Mouse (Mus musculus) ES-E14 (cell line): ENCODE data around the gene Fam186b.

Source experiments
- CHD2 ChIP-seq: IDR thresholded peaks from 2 replicates; pipeline ENCODE4 v1.6.1; 2014; ENCODE audit warnings: mild to moderate bottlenecking, low read depth, low read length, inconsistent platforms
- HCFC1 ChIP-seq: IDR thresholded peaks from 2 replicates; pipeline ENCODE4 v1.6.1; 2012; ENCODE audit warnings: low read length, inconsistent platforms, borderline replicate concordance; ENCODE audit not compliant: insufficient read depth
- MAFK ChIP-seq: IDR thresholded peaks from 2 replicates; pipeline ENCODE4 v1.6.1; 2014; ENCODE audit warnings: mild to moderate bottlenecking, low read depth, low read length, inconsistent platforms; ENCODE audit not compliant: insufficient read depth
- ZC3H11A ChIP-seq: IDR thresholded peaks from 2 replicates; pipeline ENCODE4 v1.6.1; 2012; ENCODE audit warnings: low read depth, mild to moderate bottlenecking, inconsistent platforms, low read length, borderline replicate concordance
- ZNF384 ChIP-seq: IDR thresholded peaks from 2 replicates; pipeline ENCODE4 v1.6.1; 2012; ENCODE audit warnings: low read depth, low read length, inconsistent platforms

GRCm38 (mm10) chr15:99276095-99276494 lies 19.6 kb downstream of the Fam186b start:
- TF ChIP-seq HCFC1 (no peak), ZC3H11A (no peak), ZNF384 (no peak), MAFK (no peak), CHD2 (no peak)
